Mouse (Mus musculus) kidney, adult 2 months (tissue): ENCODE measurements around the gene Dnmt3l. TPM values are rescaled to one million over a fixed set of nuclear protein-coding genes. Genes with fewer than 3 reads are reported as not detected.

Experiments used
- DNase-seq: peaks from one replicate; pipeline ENCODE4 v3.0.0; 2021
- H3K27ac ChIP-seq: fragments of 200-500 bp; 2 replicates; pipeline ENCODE4 v1.5.1; 2012; ENCODE audit warnings: low read depth, low read length, control low read depth, inconsistent platforms; ENCODE audit not compliant: insufficient read depth
- H3K27me3 ChIP-seq: fragments of 200-500 bp; replicated peaks from 2 replicates; pipeline ENCODE4 v1.6.1; 2012; ENCODE audit warnings: mild to moderate bottlenecking, moderate library complexity, low read length, inconsistent platforms; ENCODE audit not compliant: control insufficient read depth, insufficient read depth
- H3K36me3 ChIP-seq: fragments of 200-500 bp; 2 replicates; pipeline ENCODE4 v1.6.1; 2012; ENCODE audit warnings: mild to moderate bottlenecking, moderate library complexity, low read length, inconsistent platforms; ENCODE audit not compliant: control insufficient read depth, insufficient read depth
- H3K4me1 ChIP-seq: fragments of 200-500 bp; 2 replicates; pipeline ENCODE4 v1.6.1; 2011; ENCODE audit warnings: low read length; ENCODE audit not compliant: control insufficient read depth, insufficient read depth
- H3K4me3 ChIP-seq: fragments of 200-500 bp; 2 replicates; pipeline ENCODE4 v1.5.1; 2011; ENCODE audit warnings: mild to moderate bottlenecking, low read depth, low read length, control low read depth; ENCODE audit not compliant: insufficient read depth
- CTCF ChIP-seq: fragments of 200-500 bp; conservative IDR thresholded peaks from 2 replicates; pipeline ENCODE4 v1.5.1; 2011; ENCODE audit warnings: low read depth, mild to moderate bottlenecking, control low read depth, low read length, moderate library complexity, mixed read lengths; ENCODE audit not compliant: insufficient read depth, insufficient read length
- POLR2A ChIP-seq: fragments of 200-500 bp; IDR thresholded peaks from one replicate; pipeline ENCODE4 v1.6.1; 2011; ENCODE audit warnings: low read depth, low read length, control low read depth
- WGBS: fragments of 180-500 bp; shearing (Covaris S2); methylation state at CpG from one replicate; pipeline ENCODE4 v1.1.7; 2018; 5-methylcytosine and 5-hydroxymethylcytosine counted together
- polyA plus RNA-seq: library from polyadenylated mRNA; depleted of rRNA; stranded (reverse); fragments of >200 nt; gene quantifications from 2 replicates; pipeline ENCODE4 v1.2.3, GENCODE M21; 2012; rRNA removed

Dnmt3l gene
- 0.34 and 1.1 TPM in 2 replicates for polyA plus RNA-seq

- no peak for DNase-seq
- no peaks in the 10 kb centered on the region for H3K36me3 ChIP-seq
- H3K27me3 ChIP-seq: no peaks in the 10 kb centered on the region
- no peak within 1 kb of the TSS for H3K27ac ChIP-seq
- H3K4me3 ChIP-seq: no peak within 1 kb of the TSS
- no peak for TF ChIP-seq CTCF
- no peak for TF ChIP-seq POLR2A
- no peaks in the 10 kb centered on the region for H3K4me1 ChIP-seq
- 94% methylated on average over 5 of the region's 5 CpGs for WGBS
Measured at GRCm38 (mm10) chr10:78041647-78042046, at the start of gene Dnmt3l. Dnmt3l (plus strand) TSS chr10:78041947.

GRCm38 (mm10) chr10:77995639-77996038, 46.1 kb upstream of the Dnmt3l start:
- 91% methylated on average over 3 of the region's 3 CpGs for WGBS
- TF ChIP-seq CTCF (no peak), POLR2A (no peak)
- no peak for DNase-seq
- Histone ChIP-seq H3K27ac (no peak overlapping the region), H3K4me3 (no peak overlapping the region), H3K27me3 (no peaks in the 10 kb centered on the region), H3K4me1 (no peaks in the 10 kb centered on the region), H3K36me3 (no peaks in the 10 kb centered on the region)

- TF ChIP-seq CTCF (no peak), POLR2A (no peak)
Measured at GRCm38 (mm10) chr10:78000200-78000599, 41.5 kb upstream of the Dnmt3l start.

GRCm38 (mm10) chr10:78001796-78002195, 40.0 kb upstream of the Dnmt3l start:
- TF ChIP-seq POLR2A: no peak
- no peak for TF ChIP-seq CTCF
- DNase-seq: no peak
- WGBS: 61% methylated on average over 11 of the region's 11 CpGs

More at GRCm38 (mm10) chr10:78000200-78000599, 41.5 kb upstream of the Dnmt3l start:
- no peak for DNase-seq
- WGBS: 91% methylated on average over 5 of the region's 5 CpGs
- Histone ChIP-seq H3K4me3 (no peak overlapping the region), H3K36me3 (no peaks in the 10 kb centered on the region), H3K27me3 (no peaks in the 10 kb centered on the region), H3K4me1 (no peaks in the 10 kb centered on the region), H3K27ac (no peak overlapping the region)

GRCm38 (mm10) chr10:78002316-78002715, 39.4 kb upstream of the Dnmt3l start:
- peaks cover 9% of the 10 kb centered on the region; the same call in 1 of the 2 replicates for H3K4me1 ChIP-seq
- no peak overlapping the region for H3K27ac ChIP-seq
- no peak overlapping the region for H3K4me3 ChIP-seq
- no peak for TF ChIP-seq CTCF
- TF ChIP-seq POLR2A: no peak
- 95% methylated on average over 2 of the region's 2 CpGs for WGBS
- H3K36me3 ChIP-seq: no peaks in the 10 kb centered on the region
- no peak for DNase-seq
- H3K27me3 ChIP-seq: no peaks in the 10 kb centered on the region

More at GRCm38 (mm10) chr10:78001796-78002195, 40.0 kb upstream of the Dnmt3l start:
- no peak overlapping the region for H3K27ac ChIP-seq
- H3K27me3 ChIP-seq: no peaks in the 10 kb centered on the region
- H3K36me3 ChIP-seq: no peaks in the 10 kb centered on the region
- no peak overlapping the region for H3K4me3 ChIP-seq
- H3K4me1 ChIP-seq: peaks cover 5% of the 10 kb centered on the region; the same call in 1 of the 2 replicates

- H3K36me3 ChIP-seq: no peaks in the 10 kb centered on the region
- peaks cover 20% of the 10 kb centered on the region; the same call in 1 of the 2 replicates for H3K4me1 ChIP-seq
- no peak for TF ChIP-seq POLR2A
- no peak for TF ChIP-seq CTCF
- H3K4me3 ChIP-seq: no peak overlapping the region
- DNase-seq: no peak
- no peak overlapping the region for H3K27ac ChIP-seq
- H3K27me3 ChIP-seq: no peaks in the 10 kb centered on the region
- WGBS: 95% methylated on average over 3 of the region's 3 CpGs
Measured at GRCm38 (mm10) chr10:78004479-78005100, 37.2 kb upstream of the Dnmt3l start.

GRCm38 (mm10) chr10:78005791-78006438, 35.8 kb upstream of the Dnmt3l start:
- WGBS: 73% methylated on average over 4 of the region's 4 CpGs
- TF ChIP-seq POLR2A: no peak
- no peak for TF ChIP-seq CTCF
- Histone ChIP-seq H3K27ac (no peak overlapping the region), H3K4me3 (no peak overlapping the region), H3K36me3 (no peaks in the 10 kb centered on the region), H3K4me1 (peaks cover 20% of the 10 kb centered on the region; the same call in 1 of the 2 replicates), H3K27me3 (no peaks in the 10 kb centered on the region)
- peak; percentile 29 for DNase-seq
